Mouse (Mus musculus) hindbrain, embryonic 12.5 days (tissue): ENCODE measurements around the gene Slc22a23. TPM values are rescaled to one million over a fixed set of nuclear protein-coding genes. Genes with fewer than 3 reads are reported as not detected.

Experiments
- ATAC-seq: fragments of 200-750 bp; cut with Nextera tagmentation; 2 replicates; pipeline ENCODE4 v1.8.0; 2017; ENCODE audit warnings: moderate TSS enrichment; ENCODE audit not compliant: low FRiP score
- H3K27ac ChIP-seq: fragments of 300-500 bp; sonication (generic); 2 replicates; pipeline ENCODE4 v1.5.1; 2016; ENCODE audit warnings: mild to moderate bottlenecking
- H3K27me3 ChIP-seq: fragments of 300-500 bp; sonication (generic); 2 replicates; pipeline ENCODE4 v1.6.1; 2016; ENCODE audit warnings: mild to moderate bottlenecking
- H3K36me3 ChIP-seq: fragments of 300-500 bp; sonication (generic); 2 replicates; pipeline ENCODE4 v1.6.1; 2016; ENCODE audit warnings: mild to moderate bottlenecking
- H3K4me1 ChIP-seq: fragments of 300-500 bp; sonication (generic); 2 replicates; pipeline ENCODE4 v1.6.1; 2016
- H3K4me2 ChIP-seq: fragments of 300-500 bp; sonication (generic); replicated peaks from 2 replicates; pipeline ENCODE4 v1.6.1; 2016; ENCODE audit warnings: mild to moderate bottlenecking
- H3K4me3 ChIP-seq: fragments of 300-500 bp; sonication (generic); 2 replicates; pipeline ENCODE4 v1.5.1; 2016; ENCODE audit warnings: mild to moderate bottlenecking
- H3K9ac ChIP-seq: fragments of 300-500 bp; sonication (generic); 2 replicates; pipeline ENCODE4 v1.6.1; 2016; ENCODE audit warnings: mild to moderate bottlenecking, moderate library complexity
- H3K9me3 ChIP-seq: fragments of 300-500 bp; sonication (generic); replicated peaks from 2 replicates; pipeline ENCODE4 v1.6.1; 2016; ENCODE audit warnings: mild to moderate bottlenecking
- WGBS: fragments of 180-500 bp; shearing (Covaris S2); methylation state at CpG from one replicate; pipeline ENCODE4 v1.1.7; 2016; 5-methylcytosine and 5-hydroxymethylcytosine counted together
- polyA plus RNA-seq: library from polyadenylated mRNA; unstranded; fragments of >200 nt; fragmentation: Nextera tagmentation; extraction: Ambion mirVana; gene quantifications from 2 replicates; pipeline ENCODE4 v1.2.1, GENCODE M21; 2016

Gene Slc22a23
- polyA plus RNA-seq, 1 experiment from 2014 or later, result 16.1 TPM

GRCm38 (mm10) chr13:34235056-34235455 lies 109.9 kb downstream of the Slc22a23 start:
- no peak for ATAC-seq
- no peaks in the 10 kb centered on the region for H3K36me3 ChIP-seq
- no peaks in the 10 kb centered on the region for H3K27me3 ChIP-seq
- H3K9me3 ChIP-seq, result no peaks in the 10 kb centered on the region
- no peak overlapping the region for H3K27ac ChIP-seq
- H3K9ac ChIP-seq, result no peak overlapping the region
- 95% methylated on average over 6 of the region's 6 CpGs for WGBS
- no peak overlapping the region for H3K4me2 ChIP-seq
- no peak overlapping the region for H3K4me3 ChIP-seq
- peaks cover 30% of the 10 kb centered on the region for H3K4me1 ChIP-seq

GRCm38 (mm10) chr13:34234439-34234838 lies 110.5 kb downstream of the Slc22a23 start:
- no peak for ATAC-seq
- peaks cover 24% of the 10 kb centered on the region for H3K4me1 ChIP-seq
- no peak overlapping the region for H3K27ac ChIP-seq

GRCm38 (mm10) chr13:34232992-34233391 lies 112.0 kb downstream of the Slc22a23 start:
- Histone ChIP-seq H3K27ac (no peak overlapping the region), H3K27me3 (no peaks in the 10 kb centered on the region), H3K4me3 (no peak overlapping the region), H3K9ac (no peak overlapping the region), H3K36me3 (no peaks in the 10 kb centered on the region), H3K9me3 (no peaks in the 10 kb centered on the region), H3K4me1 (peaks cover 14% of the 10 kb centered on the region), H3K4me2 (no peak overlapping the region)
- 76% methylated on average over 6 of the region's 6 CpGs for WGBS
- no peak for ATAC-seq

More at GRCm38 (mm10) chr13:34234439-34234838, 110.5 kb downstream of the Slc22a23 start:
- Histone ChIP-seq H3K36me3 (no peaks in the 10 kb centered on the region), H3K9me3 (no peaks in the 10 kb centered on the region), H3K27me3 (no peaks in the 10 kb centered on the region), H3K4me2 (no peak overlapping the region), H3K4me3 (no peak overlapping the region), H3K9ac (no peak overlapping the region)
- 38% methylated on average over 5 of the region's 5 CpGs for WGBS

- peaks cover 19% of the 10 kb centered on the region for H3K4me1 ChIP-seq
- H3K27me3 ChIP-seq, result no peaks in the 10 kb centered on the region
- ATAC-seq, result no peak
- WGBS, result 68% methylated on average over 4 of the region's 4 CpGs
- no peak overlapping the region for H3K27ac ChIP-seq
- no peak overlapping the region for H3K4me3 ChIP-seq
- H3K9me3 ChIP-seq, result no peaks in the 10 kb centered on the region
- H3K36me3 ChIP-seq, result no peaks in the 10 kb centered on the region
- H3K4me2 ChIP-seq, result no peak overlapping the region
- no peak overlapping the region for H3K9ac ChIP-seq
These were observed 116.1 kb downstream of the Slc22a23 start for GRCm38 (mm10) chr13:34228905-34229304.

- Histone ChIP-seq H3K4me1 (peaks cover 25% of the 10 kb centered on the region), H3K9me3 (no peaks in the 10 kb centered on the region), H3K36me3 (no peaks in the 10 kb centered on the region), H3K27ac (no peak overlapping the region), H3K4me2 (no peak overlapping the region), H3K9ac (no peak overlapping the region), H3K4me3 (no peak overlapping the region), H3K27me3 (no peaks in the 10 kb centered on the region)
- 31% methylated on average over 12 of the region's 12 CpGs for WGBS
- ATAC-seq, result no peak
These were observed 117.0 kb downstream of the Slc22a23 start for GRCm38 (mm10) chr13:34227720-34228661.

- no peak overlapping the region for H3K9ac ChIP-seq
- H3K4me3 ChIP-seq, result no peak overlapping the region
- no peaks in the 10 kb centered on the region for H3K9me3 ChIP-seq
- no peaks in the 10 kb centered on the region for H3K27me3 ChIP-seq
- no peak overlapping the region for H3K27ac ChIP-seq
- 14% methylated on average over 1 of the region's 1 CpGs for WGBS
- no peak overlapping the region for H3K4me2 ChIP-seq
- no peak for ATAC-seq
- peaks cover 27% of the 10 kb centered on the region for H3K4me1 ChIP-seq
- no peaks in the 10 kb centered on the region for H3K36me3 ChIP-seq
These were observed 118.0 kb downstream of the Slc22a23 start for GRCm38 (mm10) chr13:34226940-34227339.

GRCm38 (mm10) chr13:34222985-34223384 lies 122.0 kb downstream of the Slc22a23 start:
- Histone ChIP-seq H3K36me3 (no peaks in the 10 kb centered on the region), H3K4me3 (no peak overlapping the region), H3K4me1 (peaks cover 23% of the 10 kb centered on the region), H3K9ac (no peak overlapping the region), H3K9me3 (no peaks in the 10 kb centered on the region), H3K4me2 (no peak overlapping the region), H3K27me3 (no peaks in the 10 kb centered on the region), H3K27ac (no peak overlapping the region)
- no peak for ATAC-seq
- 62% methylated on average over 7 of the region's 7 CpGs for WGBS

- Histone ChIP-seq H3K27ac (no peak overlapping the region), H3K4me2 (no peak overlapping the region), H3K9me3 (no peaks in the 10 kb centered on the region), H3K4me1 (peaks cover 8% of the 10 kb centered on the region), H3K9ac (no peak overlapping the region), H3K27me3 (no peaks in the 10 kb centered on the region), H3K36me3 (no peaks in the 10 kb centered on the region), H3K4me3 (no peak overlapping the region)
- 85% methylated on average over 3 of the region's 3 CpGs for WGBS
- ATAC-seq, result no peak
These were observed 125.3 kb downstream of the Slc22a23 start for GRCm38 (mm10) chr13:34219728-34220127.

GRCm38 (mm10) chr13:34218776-34219175 lies 126.2 kb downstream of the Slc22a23 start:
- H3K4me3 ChIP-seq, result no peak overlapping the region

GRCm38 (mm10) chr13:34214855-34215254 lies 130.1 kb downstream of the Slc22a23 start:
- Histone ChIP-seq H3K4me1 (no peaks in the 10 kb centered on the region), H3K27me3 (no peaks in the 10 kb centered on the region), H3K36me3 (no peaks in the 10 kb centered on the region), H3K4me3 (no peak overlapping the region), H3K4me2 (no peak overlapping the region), H3K9me3 (no peaks in the 10 kb centered on the region), H3K27ac (no peak overlapping the region), H3K9ac (no peak overlapping the region)
- WGBS, result 89% methylated on average over 3 of the region's 3 CpGs
- no peak for ATAC-seq

More at GRCm38 (mm10) chr13:34218776-34219175, 126.2 kb downstream of the Slc22a23 start:
- no peak overlapping the region for H3K4me2 ChIP-seq
- H3K9me3 ChIP-seq, result no peaks in the 10 kb centered on the region
- no peak for ATAC-seq
- 79% methylated on average over 3 of the region's 3 CpGs for WGBS
- no peak overlapping the region for H3K27ac ChIP-seq
- H3K36me3 ChIP-seq, result no peaks in the 10 kb centered on the region
- no peaks in the 10 kb centered on the region for H3K27me3 ChIP-seq
- peaks cover 8% of the 10 kb centered on the region for H3K4me1 ChIP-seq
- no peak overlapping the region for H3K9ac ChIP-seq

GRCm38 (mm10) chr13:34212735-34213212 lies 132.2 kb downstream of the Slc22a23 start:
- H3K27me3 ChIP-seq, result no peaks in the 10 kb centered on the region
- 75% methylated on average over 10 of the region's 10 CpGs for WGBS
- H3K27ac ChIP-seq, result no peak overlapping the region
- H3K4me3 ChIP-seq, result no peak overlapping the region
- no peaks in the 10 kb centered on the region for H3K9me3 ChIP-seq
- no peak overlapping the region for H3K9ac ChIP-seq
- ATAC-seq, result no peak
- H3K4me1 ChIP-seq, result no peaks in the 10 kb centered on the region
- no peak overlapping the region for H3K4me2 ChIP-seq
- no peaks in the 10 kb centered on the region for H3K36me3 ChIP-seq

- Histone ChIP-seq H3K9ac (no peak overlapping the region), H3K4me1 (no peaks in the 10 kb centered on the region), H3K27me3 (no peaks in the 10 kb centered on the region), H3K4me3 (no peak overlapping the region), H3K27ac (no peak overlapping the region), H3K36me3 (no peaks in the 10 kb centered on the region), H3K4me2 (no peak overlapping the region), H3K9me3 (no peaks in the 10 kb centered on the region)
- 71% methylated on average over 4 of the region's 4 CpGs for WGBS
- no peak for ATAC-seq
These were observed 133.7 kb downstream of the Slc22a23 start for GRCm38 (mm10) chr13:34211261-34211775.
